Mouse (Mus musculus) embryonic facial prominence, embryonic 11.5 days (tissue): ENCODE measurements around the gene Trim41. TPM values are rescaled to one million over a fixed set of nuclear protein-coding genes. Genes with fewer than 3 reads are reported as not detected.
"Not testable (repeated sequence)": the region's sequence is repeated elsewhere in the genome, so short reads cannot be mapped to it uniquely, and the experiment has no call there.

ENCODE experiments used
- ATAC-seq: fragments of 200-750 bp; cut with Nextera tagmentation; replicated peaks from 2 replicates; pipeline ENCODE4 v1.8.0; 2017; ENCODE audit warnings: low read depth; ENCODE audit not compliant: insufficient number of reproducible peaks, low FRiP score, low TSS enrichment
- DNase-seq: peaks from one replicate; pipeline ENCODE4 v3.0.0-alpha.2; 2015; ENCODE audit warnings: low spot score
- H3K27ac ChIP-seq: fragments of 300-500 bp; sonication (generic); replicated peaks from 2 replicates; pipeline ENCODE4 v1.5.1; 2014; ENCODE audit warnings: mild to moderate bottlenecking, low read depth, low read length, control low read depth
- H3K27me3 ChIP-seq: fragments of 300-500 bp; sonication (generic); 2 replicates; pipeline ENCODE4 v1.6.1; 2014; ENCODE audit warnings: mild to moderate bottlenecking, low read length, moderate library complexity, mixed read lengths; ENCODE audit not compliant: control insufficient read depth, insufficient read depth
- H3K36me3 ChIP-seq: fragments of 300-500 bp; sonication (generic); replicated peaks from 2 replicates; pipeline ENCODE4 v1.6.1; 2014; ENCODE audit warnings: low read depth, mild to moderate bottlenecking, low read length, moderate library complexity, mixed read lengths; ENCODE audit not compliant: control insufficient read depth, insufficient read depth
- H3K4me1 ChIP-seq: fragments of 300-500 bp; sonication (generic); 2 replicates; pipeline ENCODE4 v1.6.1; 2014; ENCODE audit warnings: low read length, mixed read lengths; ENCODE audit not compliant: control insufficient read depth, insufficient read depth
- H3K4me2 ChIP-seq: fragments of 300-500 bp; sonication (generic); 2 replicates; pipeline ENCODE4 v1.6.1; 2014; ENCODE audit warnings: low read depth, mild to moderate bottlenecking, control low read depth, low read length, moderate library complexity
- H3K4me3 ChIP-seq: fragments of 300-500 bp; sonication (generic); 2 replicates; pipeline ENCODE4 v1.5.1; 2014; ENCODE audit warnings: low read depth, low read length, control low read depth
- H3K9ac ChIP-seq: fragments of 300-500 bp; sonication (generic); replicated peaks from 2 replicates; pipeline ENCODE4 v1.6.1; 2014; ENCODE audit warnings: mild to moderate bottlenecking, control low read depth, low read length
- H3K9me3 ChIP-seq: fragments of 300-500 bp; sonication (generic); replicated peaks from 2 replicates; pipeline ENCODE4 v1.6.1; 2016; ENCODE audit warnings: mild to moderate bottlenecking, low read length, inconsistent platforms, mixed read lengths; ENCODE audit not compliant: control insufficient read depth
- WGBS: fragments of 180-500 bp; shearing (Covaris S2); extraction: QIAGEN DNeasy Blood & Tissue Kit; methylation state at CpG from one replicate; pipeline ENCODE4 v1.1.7; 2014; 5-methylcytosine and 5-hydroxymethylcytosine counted together
- polyA plus RNA-seq: library from polyadenylated mRNA; unstranded; fragments of >200 nt; fragmentation: Nextera tagmentation; extraction: Ambion mirVana; gene quantifications from 2 replicates; pipeline ENCODE4 v1.2.1, GENCODE M21; 2014

Gene Trim41
- polyA plus RNA-seq, 1 experiment from 2014 or later: 3.2 TPM

DNA sequence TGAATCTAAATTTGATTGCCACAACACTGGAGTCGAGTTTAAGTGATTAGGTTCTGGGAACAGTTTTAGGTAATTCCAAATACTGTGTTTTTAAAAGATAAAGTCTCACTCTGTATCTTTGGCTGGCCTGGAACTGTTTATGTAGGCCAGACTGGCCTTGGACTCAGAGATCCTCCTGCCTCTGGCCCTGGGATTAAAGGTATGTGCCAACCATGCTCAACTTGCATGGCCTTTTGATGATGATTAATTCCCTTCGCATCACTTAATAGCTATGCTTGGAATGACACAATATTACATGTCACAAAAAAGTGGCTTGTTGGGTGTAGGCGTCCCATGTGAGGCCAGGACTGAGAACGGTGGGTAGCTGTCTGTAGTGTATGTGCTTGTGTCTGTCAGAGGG lies 35.0 kb upstream of the Trim41 start:
- ATAC-seq: no peak
- Histone ChIP-seq H3K4me1 (no peaks in the 10 kb centered on the region), H3K27ac (no peak overlapping the region), H3K9me3 (no peaks in the 10 kb centered on the region), H3K4me2 (no peak overlapping the region), H3K9ac (no peak overlapping the region), H3K27me3 (0 out of 2 replicates have a peak, but pooled peaks cover 6% of the 10 kb centered on the region), H3K36me3 (no peaks in the 10 kb centered on the region), H3K4me3 (no peak overlapping the region)
- no peak for DNase-seq
- 80% methylated on average over 4 of the region's 4 CpGs for WGBS

DNA sequence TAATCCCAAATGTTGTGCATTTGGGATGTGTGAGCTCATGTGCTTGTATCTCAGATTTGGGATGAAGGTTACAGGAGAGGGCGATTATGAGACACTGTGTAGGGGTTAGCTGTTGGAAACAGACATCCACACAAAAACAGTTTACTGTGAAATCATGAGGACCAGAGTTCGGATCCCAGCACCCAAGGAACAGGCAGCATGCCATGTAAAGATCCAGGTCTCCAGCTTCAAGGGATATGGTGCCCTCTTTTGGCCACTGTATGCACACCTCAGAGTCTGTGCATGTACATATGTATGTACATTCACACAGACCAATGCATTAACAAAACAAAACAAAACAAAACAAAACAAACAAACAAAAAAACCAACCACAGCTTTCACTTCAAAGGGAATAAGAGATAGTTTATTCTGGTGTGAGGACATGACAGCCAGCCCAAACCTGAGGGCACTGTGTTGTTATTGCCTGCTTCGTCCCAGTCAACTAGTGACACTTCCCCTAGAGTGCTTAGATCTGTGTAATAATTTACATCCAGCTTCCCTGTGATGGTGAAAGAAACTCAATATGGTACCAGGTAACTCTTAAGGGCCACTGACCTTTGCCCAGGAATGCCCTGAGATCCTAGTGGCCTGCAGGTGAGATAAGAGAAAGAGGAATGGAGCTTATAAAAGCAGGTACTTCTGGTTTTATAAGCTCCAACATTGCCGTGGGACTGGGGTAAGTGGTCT lies 34.3 kb upstream of the Trim41 start:
- Histone ChIP-seq H3K9ac (no peak overlapping the region), H3K27me3 (0 out of 2 replicates have a peak, but pooled peaks cover 6% of the 10 kb centered on the region), H3K4me3 (no peak overlapping the region), H3K4me1 (no peaks in the 10 kb centered on the region), H3K9me3 (no peaks in the 10 kb centered on the region), H3K27ac (no peak overlapping the region), H3K4me2 (no peak overlapping the region), H3K36me3 (no peaks in the 10 kb centered on the region)
- DNase-seq (no peak), ATAC-seq (no peak)
- WGBS: 85% methylated on average over 4 of the region's 4 CpGs

DNA sequence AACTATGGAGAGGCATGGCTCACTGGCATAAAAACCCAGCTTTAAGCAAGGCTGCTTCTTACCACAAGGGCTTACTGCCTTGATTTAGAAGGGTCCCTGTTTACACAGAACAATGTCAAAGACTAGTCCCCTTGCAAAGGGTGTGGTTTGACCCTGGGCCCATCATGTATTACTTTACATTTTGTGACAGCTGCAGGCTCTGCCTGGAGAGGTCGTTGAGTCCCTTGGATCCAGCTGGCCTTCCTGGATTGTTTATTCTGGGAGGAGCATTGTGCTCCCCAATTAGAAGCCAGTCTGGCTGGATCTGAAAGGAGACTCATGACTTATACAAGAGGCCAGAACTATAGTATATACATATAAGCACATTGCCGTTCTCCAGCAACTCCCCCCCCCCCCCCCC lies 33.1 kb upstream of the Trim41 start:
- H3K9ac ChIP-seq: no peak overlapping the region
- no peak overlapping the region for H3K27ac ChIP-seq
- no peak overlapping the region for H3K4me3 ChIP-seq
- 47% methylated on average over 2 of the region's 2 CpGs for WGBS
- H3K4me2 ChIP-seq: no peak overlapping the region
- no peak for DNase-seq
- no peaks in the 10 kb centered on the region for H3K4me1 ChIP-seq
- H3K27me3 ChIP-seq: 0 out of 2 replicates have a peak, but pooled peaks cover 6% of the 10 kb centered on the region
- ATAC-seq: no peak
- no peaks in the 10 kb centered on the region for H3K36me3 ChIP-seq
- no peaks in the 10 kb centered on the region for H3K9me3 ChIP-seq

DNA sequence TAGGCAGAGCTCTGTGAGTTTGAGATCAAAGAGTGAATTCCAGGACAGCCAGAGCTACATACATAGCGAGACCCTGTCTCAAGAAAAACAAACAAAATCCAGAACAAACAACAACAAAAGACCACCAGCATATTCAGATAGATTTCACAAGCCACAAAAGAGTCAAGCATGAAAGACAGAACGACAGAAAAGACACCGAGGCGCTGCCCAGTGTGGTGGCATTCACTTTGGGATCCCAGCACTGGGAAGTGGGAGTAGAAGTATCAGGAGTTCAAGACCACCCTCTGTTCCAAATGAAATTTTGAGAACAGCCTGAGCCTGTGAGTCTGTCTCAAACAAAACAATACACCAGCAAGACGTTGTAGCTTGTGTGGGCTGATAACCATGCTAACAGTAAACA lies 29.7 kb upstream of the Trim41 start:
- Histone ChIP-seq H3K4me2 (no peak overlapping the region), H3K4me1 (no peaks in the 10 kb centered on the region), H3K9ac (no peak overlapping the region), H3K4me3 (no peak overlapping the region), H3K27me3 (0 out of 2 replicates have a peak, but pooled peaks cover 6% of the 10 kb centered on the region), H3K36me3 (no peaks in the 10 kb centered on the region), H3K9me3 (no peaks in the 10 kb centered on the region), H3K27ac (no peak overlapping the region)
- ATAC-seq (no peak), DNase-seq (no peak)
- 61% methylated on average over 5 of the region's 5 CpGs for WGBS

DNA sequence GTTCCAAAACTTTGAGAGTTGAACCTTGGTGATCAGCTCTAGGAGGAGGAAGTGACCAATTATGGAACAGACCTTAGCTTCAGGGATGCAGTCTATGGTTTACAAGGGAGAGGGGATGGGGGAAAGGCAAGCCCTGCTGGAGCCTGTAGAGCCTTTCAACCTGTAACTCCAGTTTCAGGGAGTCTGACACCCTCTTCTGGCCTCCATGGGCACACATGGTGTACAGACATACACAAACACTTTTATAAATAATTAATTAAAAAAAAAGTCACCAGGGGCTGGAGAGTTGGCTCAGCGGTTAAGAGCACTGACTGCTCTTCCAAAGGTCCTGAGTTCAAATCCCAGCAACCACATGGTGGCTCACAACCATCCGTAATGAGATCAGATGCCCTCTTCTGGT lies 29.2 kb upstream of the Trim41 start:
- not testable (repeated sequence) for ATAC-seq, H3K9me3 ChIP-seq, H3K4me3 ChIP-seq, H3K36me3 ChIP-seq, H3K27ac ChIP-seq, H3K27me3 ChIP-seq, DNase-seq, H3K4me1 ChIP-seq, H3K4me2 ChIP-seq, H3K9ac ChIP-seq
- 82% methylated on average over 2 of the region's 2 CpGs for WGBS

DNA sequence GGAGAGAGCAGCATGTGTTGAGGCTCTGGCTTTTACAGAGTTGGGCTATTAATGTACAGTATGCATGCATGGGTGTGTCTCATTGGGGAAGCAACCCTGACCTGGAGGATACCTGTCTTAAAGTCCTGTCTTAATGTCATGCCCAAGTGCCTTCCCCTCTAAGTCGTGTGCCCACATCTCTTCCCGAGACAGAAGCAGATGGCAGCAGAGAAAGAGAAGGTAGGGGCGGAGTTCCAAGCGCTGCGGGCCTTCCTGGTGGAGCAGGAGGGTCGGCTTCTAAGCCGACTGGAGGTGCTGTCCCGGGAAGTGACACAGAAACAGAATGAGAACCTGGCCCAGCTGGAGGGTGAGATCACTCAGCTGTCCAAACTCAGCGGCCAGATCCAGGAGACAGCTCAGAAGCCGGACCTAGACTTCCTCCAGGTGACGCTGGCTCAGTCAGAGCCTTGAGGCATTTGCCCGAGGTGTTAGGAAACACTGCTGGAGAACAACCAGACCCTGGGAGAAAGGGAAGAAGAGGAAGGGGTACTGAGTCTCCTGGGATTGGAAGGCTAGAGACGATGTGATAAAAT lies 28.2 kb upstream of the Trim41 start:
- Histone ChIP-seq H3K9me3 (no peaks in the 10 kb centered on the region), H3K27me3 (0 out of 2 replicates have a peak, but pooled peaks cover 6% of the 10 kb centered on the region), H3K4me3 (no peak overlapping the region), H3K4me2 (no peak overlapping the region), H3K9ac (no peak overlapping the region), H3K36me3 (no peaks in the 10 kb centered on the region), H3K27ac (no peak overlapping the region), H3K4me1 (no peaks in the 10 kb centered on the region)
- 34% methylated on average over 13 of the region's 13 CpGs for WGBS
- DNase-seq (no peak), ATAC-seq (no peak)

DNA sequence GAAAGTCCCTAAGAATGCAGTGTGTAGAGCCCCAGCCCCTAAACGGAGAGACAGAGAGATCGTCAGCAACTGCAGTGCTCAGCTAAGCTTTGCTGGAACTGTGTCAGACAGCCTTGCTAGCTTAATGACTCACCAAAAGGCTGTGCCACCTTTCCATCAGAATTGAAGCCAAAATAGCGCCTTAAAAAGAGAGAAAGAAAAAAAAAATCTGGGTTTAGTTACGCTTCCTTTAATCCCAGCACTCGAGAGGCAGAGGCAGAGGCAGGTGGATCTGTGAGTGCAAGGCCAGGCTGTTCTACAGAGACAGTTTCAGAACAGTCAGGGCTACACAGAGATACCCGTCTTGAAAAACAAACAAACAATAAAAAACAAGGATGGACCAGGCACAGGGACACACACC lies 27.2 kb upstream of the Trim41 start:
- Histone ChIP-seq H3K9me3 (no peaks in the 10 kb centered on the region), H3K27ac (no peak overlapping the region), H3K9ac (no peak overlapping the region), H3K36me3 (no peaks in the 10 kb centered on the region), H3K4me1 (no peaks in the 10 kb centered on the region), H3K27me3 (no peaks in the 10 kb centered on the region), H3K4me3 (no peak overlapping the region), H3K4me2 (no peak overlapping the region)
- WGBS: 67% methylated on average over 6 of the region's 6 CpGs
- DNase-seq: no peak
- ATAC-seq: no peak

DNA sequence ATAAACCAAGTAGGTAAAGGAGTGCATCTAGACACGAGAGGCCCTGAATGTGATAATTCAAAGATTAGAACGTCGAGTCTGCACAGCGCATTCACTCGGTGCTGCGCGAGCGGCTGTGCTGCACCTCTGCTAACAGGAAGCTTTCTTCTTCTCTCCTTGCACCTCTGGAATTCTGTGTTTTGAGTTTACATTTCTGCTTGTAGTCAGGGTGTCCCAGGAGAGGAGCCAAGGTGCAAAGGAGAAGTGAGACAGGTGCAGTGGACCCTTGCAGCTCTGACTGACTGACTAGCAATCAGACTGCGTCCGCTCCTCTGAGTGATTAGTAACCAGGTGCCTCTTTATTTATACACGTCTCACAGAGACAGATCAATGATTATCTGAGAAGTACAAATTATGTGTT lies 26.0 kb upstream of the Trim41 start:
- Histone ChIP-seq H3K4me1 (no peaks in the 10 kb centered on the region; the same call in 1 of the 2 replicates), H3K27me3 (no peaks in the 10 kb centered on the region), H3K36me3 (no peaks in the 10 kb centered on the region), H3K9ac (no peak overlapping the region), H3K4me2 (no peak overlapping the region), H3K9me3 (no peaks in the 10 kb centered on the region), H3K27ac (no peak overlapping the region), H3K4me3 (no peak overlapping the region)
- DNase-seq (no peak), ATAC-seq (no peak)
- 82% methylated on average over 11 of the region's 11 CpGs for WGBS
